Mouse (Mus musculus): ENCODE results near the gene Wars.
A peak's percentile ranks its signal among the peaks of the same experiment; 100 is the strongest.

- peak; percentile 81 for TF ChIP-seq CTCF (IDR thresholded peaks at IDR 0.05)
- no peak for TF ChIP-seq EP300 (IDR thresholded peaks at IDR 0.05)
Observed at GRCm38 (mm10) chr12:108903600-108904275, 9.8 kb upstream of the Wars start.
